Mouse (Mus musculus) liver, embryonic 14.5 days (tissue): ENCODE measurements around the gene Aoc3. TPM values are rescaled to one million over a fixed set of nuclear protein-coding genes. Genes with fewer than 3 reads are reported as not detected.

ENCODE experiments used
- ATAC-seq: fragments of 200-750 bp; cut with Nextera tagmentation; 2 replicates; pipeline ENCODE4 v1.8.0; 2017; ENCODE audit warnings: moderate number of reproducible peaks, mild to moderate bottlenecking, moderate library complexity; ENCODE audit not compliant: insufficient read depth
- DNase-seq, 3 experiments: peaks; one replicate each; pipeline ENCODE4 v3.0.0-alpha.2; 2012 to 2013; ENCODE audit warnings: low read depth in 3 of 3, low spot score in 3 of 3
- H3K27ac ChIP-seq: fragments of 300-500 bp; sonication (generic); 2 replicates; pipeline ENCODE4 v1.5.1; 2014; ENCODE audit warnings: moderate library complexity, mild to moderate bottlenecking, control low read depth, inconsistent platforms
- H3K27me3 ChIP-seq: fragments of 300-500 bp; sonication (generic); 2 replicates; pipeline ENCODE4 v1.6.1; 2014; ENCODE audit warnings: mild to moderate bottlenecking, low read length, moderate library complexity; ENCODE audit not compliant: control insufficient read depth, insufficient read depth
- H3K36me3 ChIP-seq: fragments of 300-500 bp; sonication (generic); replicated peaks from 2 replicates; pipeline ENCODE4 v1.6.1; 2014; ENCODE audit warnings: low read depth; ENCODE audit not compliant: control insufficient read depth, insufficient read depth
- H3K4me1 ChIP-seq, 2 experiments: fragments of 200-500 bp in 1 of 2; fragments of 300-500 bp in 1 of 2; sonication (generic) in 1 of 2; replicated peaks; 2 replicates each; pipeline ENCODE4 v1.6.1; 2012 to 2014; ENCODE audit warnings: antibody characterized with exemption in 1 of 2, inconsistent platforms in 1 of 2, low read length in 1 of 2; ENCODE audit not compliant: control insufficient read depth in 2 of 2, insufficient read depth in 2 of 2
- H3K4me2 ChIP-seq: fragments of 300-500 bp; sonication (generic); 2 replicates; pipeline ENCODE4 v1.6.1; 2014; ENCODE audit warnings: low read depth, mild to moderate bottlenecking, control low read depth, moderate library complexity
- H3K4me3 ChIP-seq, 2 experiments: fragments of 200-500 bp in 1 of 2; fragments of 300-500 bp in 1 of 2; sonication (generic) in 1 of 2; 2 replicates each; pipeline ENCODE4 v1.5.1; 2012 to 2014; ENCODE audit warnings: low read depth in 2 of 2, low read length in 2 of 2, mild to moderate bottlenecking in 2 of 2, control low read depth in 1 of 2, inconsistent platforms in 1 of 2, moderate library complexity in 1 of 2; ENCODE audit not compliant: insufficient read depth in 1 of 2
- H3K9ac ChIP-seq: fragments of 300-500 bp; sonication (generic); replicated peaks from 2 replicates; pipeline ENCODE4 v1.6.1; 2014; ENCODE audit warnings: mild to moderate bottlenecking, control low read depth, moderate library complexity
- H3K9me3 ChIP-seq: fragments of 300-500 bp; sonication (generic); 2 replicates; pipeline ENCODE4 v1.6.1; 2016; ENCODE audit warnings: low read length, mixed read lengths; ENCODE audit not compliant: control insufficient read depth
- CTCF ChIP-seq: IDR thresholded peaks from 2 replicates; pipeline ENCODE4 v1.5.1; 2016; ENCODE audit warnings: antibody characterized with exemption, low read depth, control low read depth
- EP300 ChIP-seq: IDR thresholded peaks from 2 replicates; pipeline ENCODE4 v1.6.1; 2016; ENCODE audit warnings: antibody characterized with exemption, low read depth
- WGBS: fragments of 180-500 bp; shearing (Covaris S2); extraction: QIAGEN DNeasy Blood & Tissue Kit; methylation state at CpG from one replicate; pipeline ENCODE4 v1.1.7; 2014; ENCODE audit not compliant: insufficient replicate concordance; 5-methylcytosine and 5-hydroxymethylcytosine counted together
- polyA plus RNA-seq, 2 experiments: library from polyadenylated mRNA; depleted of rRNA in 1 of 2; stranded (reverse) in 1 of 2; unstranded in 1 of 2; fragments of >200 nt; fragmentation: Nextera tagmentation in 1 of 2; extraction: Ambion mirVana in 1 of 2; gene quantifications; 2 replicates each; pipeline versions ENCODE4 v1.2.1 to v1.2.3; 2012 to 2014

The Aoc3 gene
- polyA plus RNA-seq (2012; rRNA removed) (0.21 and 0.25 TPM in 2 replicates), polyA plus RNA-seq (2014; fragmentation: Nextera tagmentation; extraction: Ambion mirVana) (0.03 and 0.05 TPM in 2 replicates)

- Histone ChIP-seq H3K27me3 (no peaks in the 10 kb centered on the region), H3K27ac (no peak within 1 kb of the TSS), H3K9ac (no peak within 1 kb of the TSS), H3K4me1 (no peaks in the 10 kb centered on the region), H3K36me3 (peaks cover 4% of the 10 kb centered on the region), H3K4me3 (no peak within 1 kb of the TSS), H3K4me2 (no peak within 1 kb of the TSS), H3K9me3 (no peaks in the 10 kb centered on the region)
- DNase-seq (no peak), ATAC-seq (no peak)
- TF ChIP-seq CTCF, result no peak
- no peak for TF ChIP-seq EP300
- 64% methylated on average over 7 of the region's 7 CpGs for WGBS
Observed at GRCm38 (mm10) chr11:101330371-101330924, at the start of gene Aoc3. Gene Aoc3 (plus strand): TSS chr11:101330605.

DNA sequence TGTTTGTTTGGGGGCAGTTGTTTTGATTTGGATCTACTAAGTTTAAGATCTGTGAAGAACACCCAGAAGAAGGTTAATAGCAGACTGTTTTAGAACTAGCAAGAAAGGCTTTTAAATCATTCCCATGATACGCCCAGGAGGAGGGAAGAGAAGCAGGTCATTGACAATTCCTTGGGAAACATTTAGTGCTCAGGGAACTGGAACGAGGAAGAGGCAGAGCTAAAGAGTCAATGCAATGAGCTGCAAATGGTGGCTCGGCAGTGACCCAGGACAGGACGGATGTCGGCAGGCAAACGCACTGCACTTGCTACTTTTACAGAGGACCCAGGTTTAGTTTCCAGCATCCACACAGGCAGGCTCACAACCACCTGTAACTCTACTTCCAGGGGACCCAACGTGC, 49.6 kb upstream of the Aoc3 start:
- Histone ChIP-seq H3K27me3 (no peaks in the 10 kb centered on the region; the same call in 1 of the 2 replicates), H3K36me3 (no peaks in the 10 kb centered on the region; the same call in 1 of the 2 replicates), H3K27ac (no peak overlapping the region), H3K4me2 (no peak overlapping the region), H3K9ac (no peak overlapping the region), H3K4me1 (peaks cover 10 to 19% of the 10 kb centered on the region in 2 experiments), H3K4me3 (no peak overlapping the region), H3K9me3 (no peaks in the 10 kb centered on the region)
- no peak for TF ChIP-seq CTCF
- no peak for TF ChIP-seq EP300
- ATAC-seq (no peak), DNase-seq (no peak)
- WGBS, result 46% methylated on average over 7 of the region's 7 CpGs

- ATAC-seq, result no peak
- no peak overlapping the region for H3K27ac ChIP-seq
- 59% methylated on average over 5 of the region's 5 CpGs for WGBS
- DNase-seq, result no peak
- no peaks in the 10 kb centered on the region; the same call in 1 of the 2 replicates for H3K27me3 ChIP-seq
- H3K36me3 ChIP-seq, result peaks cover 7% of the 10 kb centered on the region
- no peak overlapping the region for H3K4me2 ChIP-seq
- no peaks in the 10 kb centered on the region for H3K9me3 ChIP-seq
- H3K9ac ChIP-seq, result no peak overlapping the region
- no peak overlapping the region for H3K4me3 ChIP-seq
- H3K4me1 ChIP-seq, result peaks cover 2 to 10% of the 10 kb centered on the region in 2 experiments
- TF ChIP-seq CTCF (no peak), EP300 (no peak)
Observed at GRCm38 (mm10) chr11:101282896-101283295, 47.5 kb upstream of the Aoc3 start.

DNA sequence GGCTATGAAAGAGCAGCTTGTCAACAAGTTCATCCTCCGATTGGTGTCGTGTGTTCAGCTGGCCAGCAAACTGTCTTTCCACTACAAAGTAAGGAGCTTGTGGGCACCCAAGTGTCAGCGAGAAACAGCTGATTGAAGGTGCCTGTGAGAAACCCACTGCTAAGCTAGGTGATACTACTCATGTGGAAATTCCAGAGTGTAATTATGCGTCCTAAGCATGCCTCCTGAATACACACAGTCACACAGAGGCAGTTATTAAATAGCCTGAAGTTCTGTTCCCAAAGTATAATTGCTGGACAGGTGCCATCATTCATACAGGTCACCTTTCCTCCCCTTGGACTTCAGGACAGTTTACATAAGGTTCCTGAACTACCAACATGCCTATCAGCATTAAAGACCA, 46.6 kb upstream of the Aoc3 start:
- Histone ChIP-seq H3K4me3 (no peak overlapping the region), H3K27ac (no peak overlapping the region), H3K4me1 (peaks cover 0 to 6% of the 10 kb centered on the region in 2 experiments; a peak in 2 of 4 replicates), H3K9ac (no peak overlapping the region), H3K36me3 (peaks cover 11% of the 10 kb centered on the region), H3K27me3 (no peaks in the 10 kb centered on the region; the same call in 1 of the 2 replicates), H3K9me3 (no peaks in the 10 kb centered on the region), H3K4me2 (no peak overlapping the region)
- TF ChIP-seq EP300 (no peak), CTCF (no peak)
- DNase-seq (no peak), ATAC-seq (no peak)
- 69% methylated on average over 4 of the region's 4 CpGs for whole genome bisulfite sequencing

GRCm38 (mm10) chr11:101287306-101287705, 43.1 kb upstream of the Aoc3 start:
- DNase-seq, result peak in 1 of 3 experiments; percentile 25
- TF ChIP-seq EP300, result no peak
- H3K36me3 ChIP-seq, result peaks cover 46% of the 10 kb centered on the region
- no peak overlapping the region for H3K4me2 ChIP-seq
- ATAC-seq, result no peak
- no peak overlapping the region for H3K27ac ChIP-seq
- H3K9me3 ChIP-seq, result no peaks in the 10 kb centered on the region
- no peaks in the 10 kb centered on the region for H3K4me1 ChIP-seq
- H3K27me3 ChIP-seq, result no peaks in the 10 kb centered on the region
- H3K4me3 ChIP-seq, result no peak overlapping the region
- WGBS, result 69% methylated on average over 9 of the region's 9 CpGs
- no peak overlapping the region for H3K9ac ChIP-seq
